Mouse (Mus musculus) neural tube, embryonic 15.5 days (tissue): ENCODE results near the gene Golga7b. TPM values are rescaled to one million over a fixed set of nuclear protein-coding genes. Genes with fewer than 3 reads are reported as not detected.
A peak's percentile ranks its signal among the peaks of the same experiment; 100 is the strongest.

Experiments
- ATAC-seq: fragments of 200-750 bp; cut with Nextera tagmentation; 2 replicates; pipeline ENCODE4 v1.8.0; 2017; ENCODE audit warnings: mild to moderate bottlenecking, moderate TSS enrichment, moderate library complexity; ENCODE audit not compliant: low FRiP score
- H3K27ac ChIP-seq: fragments of 300-500 bp; sonication (generic); replicated peaks from 2 replicates; pipeline ENCODE4 v1.5.1; 2015; ENCODE audit warnings: mild to moderate bottlenecking, inconsistent platforms
- H3K27me3 ChIP-seq: fragments of 300-500 bp; sonication (generic); replicated peaks from 2 replicates; pipeline ENCODE4 v1.6.1; 2015; ENCODE audit warnings: inconsistent platforms
- H3K36me3 ChIP-seq: fragments of 300-500 bp; sonication (generic); 2 replicates; pipeline ENCODE4 v1.6.1; 2015; ENCODE audit warnings: inconsistent platforms
- H3K4me1 ChIP-seq: fragments of 300-500 bp; sonication (generic); 2 replicates; pipeline ENCODE4 v1.6.1; 2015; ENCODE audit warnings: inconsistent platforms
- H3K4me2 ChIP-seq: fragments of 300-500 bp; sonication (generic); 2 replicates; pipeline ENCODE4 v1.6.1; 2015; ENCODE audit warnings: inconsistent platforms, mild to moderate bottlenecking, moderate library complexity
- H3K4me3 ChIP-seq: fragments of 300-500 bp; sonication (generic); replicated peaks from 2 replicates; pipeline ENCODE4 v1.5.1; 2015; ENCODE audit warnings: mild to moderate bottlenecking, inconsistent platforms
- H3K9ac ChIP-seq: fragments of 300-500 bp; sonication (generic); replicated peaks from 2 replicates; pipeline ENCODE4 v1.6.1; 2015; ENCODE audit warnings: mild to moderate bottlenecking, inconsistent platforms
- H3K9me3 ChIP-seq: fragments of 300-500 bp; sonication (generic); replicated peaks from 2 replicates; pipeline ENCODE4 v1.6.1; 2016; ENCODE audit warnings: inconsistent platforms
- whole genome bisulfite sequencing: fragments of 180-500 bp; shearing (Covaris S2); methylation state at CpG from one replicate; pipeline ENCODE4 v1.1.7; 2015; ENCODE audit warnings: mixed read lengths; 5-methylcytosine and 5-hydroxymethylcytosine counted together
- polyA plus RNA-seq: library from polyadenylated mRNA; unstranded; fragments of >200 nt; fragmentation: Nextera tagmentation; extraction: Ambion mirVana; gene quantifications from 2 replicates; pipeline ENCODE4 v1.2.1, GENCODE M21; 2015

The Golga7b gene
- polyA plus RNA-seq, 1 experiment from 2014 or later = 77.8 TPM

GRCm38 (mm10) chr19:42305746-42306145 is 58.4 kb downstream of the Golga7b start:
- no peaks in the 10 kb centered on the region for H3K27me3 ChIP-seq
- H3K27ac ChIP-seq = no peak overlapping the region
- no peaks in the 10 kb centered on the region for H3K36me3 ChIP-seq
- 67% methylated on average over 8 of the region's 8 CpGs for WGBS
- H3K9ac ChIP-seq = no peak overlapping the region
- no peaks in the 10 kb centered on the region for H3K9me3 ChIP-seq
- no peak overlapping the region for H3K4me2 ChIP-seq
- peaks cover 25% of the 10 kb centered on the region for H3K4me1 ChIP-seq
- H3K4me3 ChIP-seq = no peak overlapping the region
- no peak for ATAC-seq

- no peaks in the 10 kb centered on the region for H3K36me3 ChIP-seq
- H3K9me3 ChIP-seq = no peaks in the 10 kb centered on the region
- H3K4me1 ChIP-seq = peaks cover 24% of the 10 kb centered on the region
- 41% methylated on average over 7 of the region's 7 CpGs for WGBS
- no peaks in the 10 kb centered on the region for H3K27me3 ChIP-seq
- no peak overlapping the region for H3K9ac ChIP-seq
- no peak overlapping the region for H3K4me3 ChIP-seq
- no peak overlapping the region for H3K27ac ChIP-seq
- H3K4me2 ChIP-seq = no peak overlapping the region
- ATAC-seq = no peak
Observed at GRCm38 (mm10) chr19:42306202-42306601, 58.8 kb downstream of the Golga7b start.

- no peak overlapping the region for H3K9ac ChIP-seq
- no peaks in the 10 kb centered on the region for H3K36me3 ChIP-seq
- 12% methylated on average over 8 of the region's 8 CpGs for WGBS
- H3K4me1 ChIP-seq = peaks cover 26% of the 10 kb centered on the region
- no peak overlapping the region for H3K4me3 ChIP-seq
- no peak for ATAC-seq
- H3K4me2 ChIP-seq = no peak overlapping the region
- H3K27me3 ChIP-seq = no peaks in the 10 kb centered on the region
- no peak overlapping the region for H3K27ac ChIP-seq
- no peaks in the 10 kb centered on the region for H3K9me3 ChIP-seq
Observed at GRCm38 (mm10) chr19:42307019-42307418, 59.6 kb downstream of the Golga7b start.

GRCm38 (mm10) chr19:42308931-42309330 is 61.6 kb downstream of the Golga7b start:
- H3K4me2 ChIP-seq = no peak overlapping the region
- H3K27ac ChIP-seq = no peak overlapping the region
- WGBS = 80% methylated on average over 12 of the region's 12 CpGs
- no peak for ATAC-seq
- H3K36me3 ChIP-seq = no peaks in the 10 kb centered on the region
- no peaks in the 10 kb centered on the region for H3K9me3 ChIP-seq
- H3K9ac ChIP-seq = no peak overlapping the region
- no peak overlapping the region for H3K4me3 ChIP-seq
- no peaks in the 10 kb centered on the region for H3K27me3 ChIP-seq
- peaks cover 27% of the 10 kb centered on the region for H3K4me1 ChIP-seq

- H3K27ac ChIP-seq = no peak overlapping the region
- no peaks in the 10 kb centered on the region for H3K9me3 ChIP-seq
- peaks cover 40% of the 10 kb centered on the region for H3K4me1 ChIP-seq
Observed at GRCm38 (mm10) chr19:42311332-42311731, 64.0 kb downstream of the Golga7b start.

GRCm38 (mm10) chr19:42312191-42312590 is 64.8 kb downstream of the Golga7b start:
- Histone ChIP-seq H3K4me1 (peaks cover 40% of the 10 kb centered on the region), H3K36me3 (no peaks in the 10 kb centered on the region), H3K9ac (no peak overlapping the region), H3K9me3 (no peaks in the 10 kb centered on the region), H3K4me2 (no peak overlapping the region), H3K4me3 (no peak overlapping the region), H3K27me3 (no peaks in the 10 kb centered on the region), H3K27ac (no peak overlapping the region)
- ATAC-seq = no peak
- WGBS = 42% methylated on average over 3 of the region's 3 CpGs

More at GRCm38 (mm10) chr19:42311332-42311731, 64.0 kb downstream of the Golga7b start:
- 44% methylated on average over 2 of the region's 2 CpGs for WGBS
- no peaks in the 10 kb centered on the region for H3K27me3 ChIP-seq
- no peak for ATAC-seq
- no peak overlapping the region for H3K9ac ChIP-seq
- H3K4me3 ChIP-seq = no peak overlapping the region
- H3K36me3 ChIP-seq = no peaks in the 10 kb centered on the region
- no peak overlapping the region for H3K4me2 ChIP-seq

GRCm38 (mm10) chr19:42315070-42315679 is 67.8 kb downstream of the Golga7b start:
- no peak for ATAC-seq
- WGBS = 28% methylated on average over 6 of the region's 6 CpGs
- Histone ChIP-seq H3K27ac (peak overlapping the region; percentile 76), H3K4me3 (no peak overlapping the region), H3K9me3 (no peaks in the 10 kb centered on the region), H3K36me3 (no peaks in the 10 kb centered on the region), H3K27me3 (no peaks in the 10 kb centered on the region), H3K4me2 (no peak overlapping the region), H3K9ac (peak overlapping the region; percentile 18; the same call in 1 of the 2 replicates), H3K4me1 (peaks cover 65% of the 10 kb centered on the region)

GRCm38 (mm10) chr19:42315914-42316313 is 68.5 kb downstream of the Golga7b start:
- peaks cover 65% of the 10 kb centered on the region for H3K4me1 ChIP-seq
- 10% methylated on average over 1 of the region's 1 CpGs for WGBS
- H3K27me3 ChIP-seq = no peaks in the 10 kb centered on the region
- no peaks in the 10 kb centered on the region for H3K36me3 ChIP-seq
- peak; percentile 51 for ATAC-seq
- H3K4me3 ChIP-seq = no peak overlapping the region
- no peak overlapping the region for H3K9ac ChIP-seq
- H3K9me3 ChIP-seq = no peaks in the 10 kb centered on the region
- H3K4me2 ChIP-seq = no peak overlapping the region
- H3K27ac ChIP-seq = peak overlapping the region; percentile 76

- 72% methylated on average over 2 of the region's 2 CpGs for WGBS
- Histone ChIP-seq H3K27me3 (no peaks in the 10 kb centered on the region), H3K4me3 (no peak overlapping the region), H3K9me3 (no peaks in the 10 kb centered on the region), H3K36me3 (no peaks in the 10 kb centered on the region), H3K27ac (peak overlapping the region; percentile 76), H3K4me2 (no peak overlapping the region; the same call in 1 of the 2 replicates), H3K9ac (no peak overlapping the region), H3K4me1 (peaks cover 65% of the 10 kb centered on the region)
- peak; percentile 39 for ATAC-seq
Observed at GRCm38 (mm10) chr19:42316525-42316924, 69.2 kb downstream of the Golga7b start.

GRCm38 (mm10) chr19:42316998-42317397 is 69.6 kb downstream of the Golga7b start:
- H3K9me3 ChIP-seq = no peaks in the 10 kb centered on the region
- H3K36me3 ChIP-seq = no peaks in the 10 kb centered on the region
- H3K27ac ChIP-seq = peak overlapping the region; percentile 76
- peaks cover 61% of the 10 kb centered on the region for H3K4me1 ChIP-seq
- WGBS = 33% methylated on average over 8 of the region's 8 CpGs
- ATAC-seq = peak; percentile 72
- H3K4me2 ChIP-seq = peak overlapping the region; percentile 23; the same call in 1 of the 2 replicates
- H3K4me3 ChIP-seq = no peak overlapping the region
- no peak overlapping the region for H3K9ac ChIP-seq
- no peaks in the 10 kb centered on the region for H3K27me3 ChIP-seq

- no peaks in the 10 kb centered on the region for H3K27me3 ChIP-seq
- no peak overlapping the region for H3K9ac ChIP-seq
- H3K4me1 ChIP-seq = peaks cover 53% of the 10 kb centered on the region
- no peaks in the 10 kb centered on the region for H3K36me3 ChIP-seq
- peak; percentile 7; the same call in 1 of the 2 replicates for ATAC-seq
- H3K4me3 ChIP-seq = no peak overlapping the region
- H3K9me3 ChIP-seq = no peaks in the 10 kb centered on the region
- peak overlapping the region; percentile 23 for H3K4me2 ChIP-seq
- 36% methylated on average over 18 of the region's 18 CpGs for WGBS
- H3K27ac ChIP-seq = peak overlapping the region; percentile 76
Observed at GRCm38 (mm10) chr19:42317648-42318425, 70.5 kb downstream of the Golga7b start.
